Mouse (Mus musculus): ENCODE data around the gene H2-Q1. TPM values are rescaled to one million over a fixed set of nuclear protein-coding genes. Genes with fewer than 3 reads are reported as not detected.
"Not testable (repeated sequence)": the region's sequence is repeated elsewhere in the genome, so short reads cannot be mapped to it uniquely, and the experiment has no call there.

The H2-Q1 gene
- not detected in 2 replicates for polyA plus RNA-seq (2014; fragmentation: Nextera tagmentation; extraction: Ambion mirVana)

GRCm38 (mm10) chr17:35320327-35321081 lies at the start of gene H2-Q1:
Gene H2-Q1 (plus strand): TSS chr17:35320405.
- Histone ChIP-seq H3K4me3 (ENCODE audit: low read depth, low read length) (peak within 1 kb of the TSS; percentile 23), H3K27me3 (ENCODE audit: control insufficient read depth, insufficient read depth, low read length) (peaks cover 15% of the 10 kb centered on the region), H3K4me1 (ENCODE audit: control insufficient read depth, insufficient read depth, low read length) (no peaks in the 10 kb centered on the region), H3K9ac (ENCODE audit: low read length) (peak within 1 kb of the TSS; percentile 40), H3K9me3 (ENCODE audit: control insufficient read depth, low read length) (no peaks in the 10 kb centered on the region), H3K36me3 (ENCODE audit: control insufficient read depth, insufficient read depth, low read length) (no peaks in the 10 kb centered on the region), H3K27ac (ENCODE audit: low read depth, low read length) (no peak within 1 kb of the TSS), H3K4me2 (peak within 1 kb of the TSS; percentile 67)
- 1% methylated on average over 55 of the region's 55 CpGs for WGBS
- DNase-seq (ENCODE audit: low spot score, missing footprints) (peak; percentile 87), ATAC-seq (ENCODE audit: low FRiP score) (no peak)

GRCm38 (mm10) chr17:35272249-35272648 lies 48.0 kb upstream of the H2-Q1 start:
- DNase-seq (ENCODE audit: low spot score, missing footprints), result no peak
- no peaks in the 10 kb centered on the region for H3K9me3 ChIP-seq (ENCODE audit: control insufficient read depth, low read length)
- H3K4me1 ChIP-seq (ENCODE audit: control insufficient read depth, insufficient read depth, low read length), result no peaks in the 10 kb centered on the region
- ATAC-seq (ENCODE audit: low FRiP score), result no peak
- H3K4me3 ChIP-seq (ENCODE audit: low read depth, low read length), result no peak overlapping the region
- no peaks in the 10 kb centered on the region for H3K27me3 ChIP-seq (ENCODE audit: control insufficient read depth, insufficient read depth, low read length)
- H3K27ac ChIP-seq (ENCODE audit: low read depth, low read length), result no peak overlapping the region
- WGBS, result 70% methylated on average over 3 of the region's 3 CpGs
- no peaks in the 10 kb centered on the region for H3K36me3 ChIP-seq (ENCODE audit: control insufficient read depth, insufficient read depth, low read length)
- H3K9ac ChIP-seq (ENCODE audit: low read length), result no peak overlapping the region
- H3K4me2 ChIP-seq, result no peak overlapping the region

- Histone ChIP-seq H3K9ac (ENCODE audit: low read length) (no peak overlapping the region), H3K27ac (ENCODE audit: low read depth, low read length) (no peak overlapping the region), H3K9me3 (ENCODE audit: control insufficient read depth, low read length) (no peaks in the 10 kb centered on the region), H3K4me2 (no peak overlapping the region), H3K27me3 (ENCODE audit: control insufficient read depth, insufficient read depth, low read length) (no peaks in the 10 kb centered on the region), H3K36me3 (ENCODE audit: control insufficient read depth, insufficient read depth, low read length) (no peaks in the 10 kb centered on the region), H3K4me1 (ENCODE audit: control insufficient read depth, insufficient read depth, low read length) (no peaks in the 10 kb centered on the region), H3K4me3 (ENCODE audit: low read depth, low read length) (no peak overlapping the region)
- DNase-seq (ENCODE audit: low spot score, missing footprints), result peak; percentile 99
- 5% methylated on average over 11 of the region's 11 CpGs for WGBS
- ATAC-seq (ENCODE audit: low FRiP score), result peak; percentile 61; the same call in 1 of the 2 replicates
Observed at GRCm38 (mm10) chr17:35274770-35275169, 45.4 kb upstream of the H2-Q1 start.

GRCm38 (mm10) chr17:35276304-35276864 lies 43.8 kb upstream of the H2-Q1 start:
- H3K9me3 ChIP-seq (ENCODE audit: control insufficient read depth, low read length), result no peaks in the 10 kb centered on the region
- H3K27ac ChIP-seq (ENCODE audit: low read depth, low read length), result no peak overlapping the region
- DNase-seq (ENCODE audit: low spot score, missing footprints) (no peak), ATAC-seq (ENCODE audit: low FRiP score) (no peak)
- no peaks in the 10 kb centered on the region for H3K27me3 ChIP-seq (ENCODE audit: control insufficient read depth, insufficient read depth, low read length)
- no peaks in the 10 kb centered on the region for H3K36me3 ChIP-seq (ENCODE audit: control insufficient read depth, insufficient read depth, low read length)
- WGBS, result 26% methylated on average over 13 of the region's 13 CpGs
- no peaks in the 10 kb centered on the region for H3K4me1 ChIP-seq (ENCODE audit: control insufficient read depth, insufficient read depth, low read length)
- no peak overlapping the region for H3K4me2 ChIP-seq
- no peak overlapping the region for H3K4me3 ChIP-seq (ENCODE audit: low read depth, low read length)
- no peak overlapping the region for H3K9ac ChIP-seq (ENCODE audit: low read length)

- WGBS, result 87% methylated on average over 8 of the region's 8 CpGs
Observed at GRCm38 (mm10) chr17:35278049-35278448, 42.2 kb upstream of the H2-Q1 start.

GRCm38 (mm10) chr17:35278957-35279688 lies 41.1 kb upstream of the H2-Q1 start:
- WGBS, result 85% methylated on average over 13 of the region's 13 CpGs
- no peaks in the 10 kb centered on the region for H3K27me3 ChIP-seq (ENCODE audit: control insufficient read depth, insufficient read depth, low read length)
- DNase-seq (ENCODE audit: low spot score, missing footprints), result no peak
- no peak overlapping the region for H3K27ac ChIP-seq (ENCODE audit: low read depth, low read length)
- H3K36me3 ChIP-seq (ENCODE audit: control insufficient read depth, insufficient read depth, low read length), result no peaks in the 10 kb centered on the region
- no peak overlapping the region for H3K9ac ChIP-seq (ENCODE audit: low read length)
- no peaks in the 10 kb centered on the region for H3K4me1 ChIP-seq (ENCODE audit: control insufficient read depth, insufficient read depth, low read length)
- H3K4me3 ChIP-seq (ENCODE audit: low read depth, low read length), result no peak overlapping the region
- ATAC-seq (ENCODE audit: low FRiP score), result no peak
- H3K9me3 ChIP-seq (ENCODE audit: control insufficient read depth, low read length), result no peaks in the 10 kb centered on the region
- H3K4me2 ChIP-seq, result no peak overlapping the region

More at GRCm38 (mm10) chr17:35278049-35278448, 42.2 kb upstream of the H2-Q1 start:
- Histone ChIP-seq H3K9me3 (ENCODE audit: control insufficient read depth, low read length) (no peaks in the 10 kb centered on the region), H3K4me3 (ENCODE audit: low read depth, low read length) (no peak overlapping the region), H3K4me1 (ENCODE audit: control insufficient read depth, insufficient read depth, low read length) (no peaks in the 10 kb centered on the region), H3K9ac (ENCODE audit: low read length) (no peak overlapping the region), H3K27me3 (ENCODE audit: control insufficient read depth, insufficient read depth, low read length) (no peaks in the 10 kb centered on the region), H3K4me2 (no peak overlapping the region), H3K27ac (ENCODE audit: low read depth, low read length) (no peak overlapping the region), H3K36me3 (ENCODE audit: control insufficient read depth, insufficient read depth, low read length) (no peaks in the 10 kb centered on the region)
- DNase-seq (ENCODE audit: low spot score, missing footprints) (no peak), ATAC-seq (ENCODE audit: low FRiP score) (no peak)

GRCm38 (mm10) chr17:35280276-35280675 lies 39.9 kb upstream of the H2-Q1 start:
- Histone ChIP-seq H3K36me3 (ENCODE audit: control insufficient read depth, insufficient read depth, low read length) (no peaks in the 10 kb centered on the region), H3K4me3 (ENCODE audit: low read depth, low read length) (no peak overlapping the region), H3K9ac (ENCODE audit: low read length) (no peak overlapping the region), H3K4me1 (ENCODE audit: control insufficient read depth, insufficient read depth, low read length) (no peaks in the 10 kb centered on the region), H3K27me3 (ENCODE audit: control insufficient read depth, insufficient read depth, low read length) (no peaks in the 10 kb centered on the region), H3K27ac (ENCODE audit: low read depth, low read length) (no peak overlapping the region), H3K4me2 (no peak overlapping the region), H3K9me3 (ENCODE audit: control insufficient read depth, low read length) (no peaks in the 10 kb centered on the region)
- ATAC-seq (ENCODE audit: low FRiP score) (no peak), DNase-seq (ENCODE audit: low spot score, missing footprints) (no peak)
- WGBS, result 80% methylated on average over 3 of the region's 3 CpGs

- DNase-seq (ENCODE audit: low spot score, missing footprints) (no peak), ATAC-seq (ENCODE audit: low FRiP score) (no peak)
- H3K4me2 ChIP-seq, result no peak overlapping the region
- no peaks in the 10 kb centered on the region for H3K4me1 ChIP-seq (ENCODE audit: control insufficient read depth, insufficient read depth, low read length)
- H3K36me3 ChIP-seq (ENCODE audit: control insufficient read depth, insufficient read depth, low read length), result no peaks in the 10 kb centered on the region
- H3K9ac ChIP-seq (ENCODE audit: low read length), result no peak overlapping the region
- no peaks in the 10 kb centered on the region for H3K27me3 ChIP-seq (ENCODE audit: control insufficient read depth, insufficient read depth, low read length)
- H3K4me3 ChIP-seq (ENCODE audit: low read depth, low read length), result no peak overlapping the region
- H3K27ac ChIP-seq (ENCODE audit: low read depth, low read length), result no peak overlapping the region
- H3K9me3 ChIP-seq (ENCODE audit: control insufficient read depth, low read length), result no peaks in the 10 kb centered on the region
Observed at GRCm38 (mm10) chr17:35285431-35285830, 34.8 kb upstream of the H2-Q1 start.

- H3K27me3 ChIP-seq (ENCODE audit: control insufficient read depth, insufficient read depth, low read length); ATAC-seq (ENCODE audit: low FRiP score); H3K9ac ChIP-seq (ENCODE audit: low read length); H3K27ac ChIP-seq (ENCODE audit: low read depth, low read length); H3K9me3 ChIP-seq (ENCODE audit: control insufficient read depth, low read length); H3K36me3 ChIP-seq (ENCODE audit: control insufficient read depth, insufficient read depth, low read length); H3K4me3 ChIP-seq (ENCODE audit: low read depth, low read length); H3K4me1 ChIP-seq (ENCODE audit: control insufficient read depth, insufficient read depth, low read length); H3K4me2 ChIP-seq: not testable (repeated sequence)
- DNase-seq (ENCODE audit: low spot score, missing footprints), result peak; percentile 97
- 4% methylated on average over 5 of the region's 5 CpGs for WGBS
Observed at GRCm38 (mm10) chr17:35295796-35296195, 24.4 kb upstream of the H2-Q1 start.
